Mouse (Mus musculus) liver, embryonic 14.5 days (tissue): Measurements from ENCODE around the gene Ogdhl.

ENCODE experiments used
- CTCF ChIP-seq: IDR thresholded peaks from 2 replicates; pipeline ENCODE4 v1.5.1; 2016; ENCODE audit warnings: antibody characterized with exemption, low read depth, control low read depth
- EP300 ChIP-seq: IDR thresholded peaks from 2 replicates; pipeline ENCODE4 v1.6.1; 2016; ENCODE audit warnings: antibody characterized with exemption, low read depth

DNA sequence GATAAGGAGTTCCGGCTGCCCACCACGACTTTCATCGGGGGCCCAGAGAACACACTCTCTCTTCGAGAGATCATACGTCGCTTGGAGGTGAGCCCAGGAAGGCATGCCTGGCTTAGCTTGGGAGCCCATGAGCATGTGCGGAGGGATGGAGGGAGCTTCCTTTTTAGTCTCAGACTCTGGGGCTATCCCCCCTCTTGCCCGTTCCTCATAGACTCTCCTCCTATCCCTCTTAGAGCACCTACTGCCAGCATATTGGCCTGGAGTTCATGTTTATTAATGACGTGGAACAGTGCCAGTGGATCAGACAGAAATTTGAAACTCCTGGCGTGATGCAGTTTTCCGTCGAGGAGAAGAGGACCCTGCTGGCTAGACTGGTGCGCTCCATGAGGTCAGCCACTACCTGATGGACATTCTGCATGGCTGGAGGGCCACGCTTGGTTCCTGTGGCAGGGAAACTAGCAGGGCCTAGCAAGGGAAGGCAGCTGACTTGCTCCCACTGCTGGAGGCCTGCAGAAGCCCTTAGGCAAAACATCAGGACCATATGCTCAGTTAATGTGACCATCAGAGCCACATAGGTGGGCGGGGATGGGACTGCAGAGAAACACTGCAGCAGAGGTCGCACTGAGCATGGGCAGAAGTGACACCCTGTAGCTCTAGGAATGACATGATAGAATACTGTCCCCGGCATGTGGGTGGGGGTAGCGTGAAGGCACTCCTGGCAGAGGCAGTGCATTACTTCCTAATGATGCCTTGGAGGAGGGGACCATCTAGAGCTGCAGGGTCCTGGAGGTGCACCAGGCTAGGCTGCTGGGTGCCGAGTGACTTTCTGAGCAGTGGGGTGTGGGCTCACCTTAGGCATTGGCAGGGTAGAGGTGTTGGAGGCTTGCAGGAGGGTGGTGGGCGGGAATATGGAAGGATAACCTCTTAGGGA, 11.0 kb downstream of the Ogdhl start:
- TF ChIP-seq CTCF (no peak), EP300 (no peak)
